Mouse (Mus musculus): ENCODE measurements around the gene Gsk3b. TPM values are rescaled to one million over a fixed set of nuclear protein-coding genes. Genes with fewer than 3 reads are reported as not detected.

Gsk3b gene
- total and polyA plus RNA-seq, 2 experiments = 4.8 to 11.8 TPM

GRCm38 (mm10) chr16:38144898-38145297 is 56.1 kb downstream of the Gsk3b start:
- Histone ChIP-seq H3K27ac (replicated peaks; ENCODE audit: insufficient read depth, low read depth, low read length) (no peak overlapping the region), H3K4me1 (ENCODE audit: control insufficient read depth, insufficient read depth, low read length) (peaks cover 11% of the 10 kb centered on the region)
- WGBS = 49% methylated on average over 4 of the region's 4 CpGs

GRCm38 (mm10) chr16:38150555-38150954 is 61.8 kb downstream of the Gsk3b start:
- Histone ChIP-seq H3K36me3 (ENCODE audit: control insufficient read depth, insufficient read depth, low read length) (no peaks in the 10 kb centered on the region; the same call in 1 of the 2 replicates), H3K9ac (ENCODE audit: low read depth, low read length) (no peak overlapping the region), H3K27me3 (ENCODE audit: control insufficient read depth, insufficient read depth, low read length) (no peaks in the 10 kb centered on the region), H3K79me2 (ENCODE audit: control insufficient read depth, insufficient read depth, low read length) (peaks cover 22% of the 10 kb centered on the region), H3K4me3 (ENCODE audit: insufficient read depth, low read depth, low read length) (no peak overlapping the region), H3K27ac (replicated peaks; ENCODE audit: insufficient read depth, low read depth, low read length) (peak overlapping the region; percentile 13; the same call in 1 of the 2 replicates), H3K4me1 (ENCODE audit: control insufficient read depth, insufficient read depth, low read length) (peaks cover 14% of the 10 kb centered on the region)
- TF ChIP-seq POLR2A (IDR thresholded peaks at IDR 0.05; ENCODE audit: extremely low read depth, insufficient read depth, low read length) (no peak), CTCF (IDR thresholded peaks at IDR 0.05; ENCODE audit: low read depth, low read length) (no peak)
- DNase-seq (ENCODE audit: extremely low read depth, low read depth, low spot score) = no peak

More at GRCm38 (mm10) chr16:38144898-38145297, 56.1 kb downstream of the Gsk3b start:
- H3K27me3 ChIP-seq (ENCODE audit: control insufficient read depth, insufficient read depth, low read length) = no peaks in the 10 kb centered on the region
- peak; percentile 52 for DNase-seq (ENCODE audit: extremely low read depth, low read depth, low spot score)
- peaks cover 1% of the 10 kb centered on the region for H3K36me3 ChIP-seq (ENCODE audit: control insufficient read depth, insufficient read depth, low read length)
- TF ChIP-seq CTCF (IDR thresholded peaks at IDR 0.05; ENCODE audit: low read depth, low read length) (no peak), POLR2A (IDR thresholded peaks at IDR 0.05; ENCODE audit: extremely low read depth, insufficient read depth, low read length) (no peak)
- no peak overlapping the region for H3K9ac ChIP-seq (ENCODE audit: low read depth, low read length)
- no peak overlapping the region for H3K4me3 ChIP-seq (ENCODE audit: insufficient read depth, low read depth, low read length)
- H3K79me2 ChIP-seq (ENCODE audit: control insufficient read depth, insufficient read depth, low read length) = peaks cover 13% of the 10 kb centered on the region

DNA sequence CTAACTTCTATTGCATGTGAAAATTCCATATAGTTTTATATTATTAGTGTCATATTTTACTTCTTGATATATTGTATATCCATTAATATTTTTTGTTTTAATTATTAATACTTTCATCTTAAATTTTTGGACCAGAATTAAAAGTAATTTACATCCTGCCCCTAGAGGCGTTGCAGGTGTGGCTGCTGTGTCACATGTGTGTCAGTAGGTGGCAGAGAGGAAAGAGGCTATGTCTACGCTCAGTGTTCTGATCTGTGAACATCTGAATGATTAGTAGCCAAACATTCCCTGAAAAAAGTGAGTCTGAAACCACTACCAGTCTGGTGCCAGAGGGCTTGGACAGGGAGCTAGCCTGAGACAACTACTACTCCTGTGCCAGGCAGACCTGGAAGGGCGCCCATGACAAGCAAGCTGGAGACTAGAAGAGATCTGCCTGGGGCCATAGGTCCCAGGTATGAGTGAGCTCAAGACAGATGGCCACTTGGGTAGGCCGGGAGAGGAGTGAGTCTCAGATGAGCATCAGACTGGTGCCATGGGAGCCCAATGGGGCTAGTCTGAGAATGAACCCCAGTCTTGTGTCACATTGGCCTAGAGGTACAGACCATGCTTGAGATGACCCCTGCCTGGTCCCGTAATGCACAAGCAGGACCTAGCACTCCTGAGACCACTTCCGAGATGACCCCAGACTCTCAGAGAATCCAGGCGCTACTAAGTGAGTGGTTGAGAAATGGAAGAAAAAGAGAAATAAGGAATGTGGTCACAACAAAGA is 69.2 kb downstream of the Gsk3b start:
- TF ChIP-seq POLR2A (IDR thresholded peaks at IDR 0.05; ENCODE audit: extremely low read depth, insufficient read depth, low read length) = no peak
- TF ChIP-seq CTCF (IDR thresholded peaks at IDR 0.05; ENCODE audit: low read depth, low read length) = no peak; the same call in 1 of the 2 replicates
- Histone ChIP-seq H3K27ac (replicated peaks; ENCODE audit: insufficient read depth, low read depth, low read length) (no peak overlapping the region), H3K27me3 (ENCODE audit: control insufficient read depth, insufficient read depth, low read length) (no peaks in the 10 kb centered on the region), H3K9ac (ENCODE audit: low read depth, low read length) (no peak overlapping the region), H3K4me3 (ENCODE audit: insufficient read depth, low read depth, low read length) (no peak overlapping the region), H3K79me2 (ENCODE audit: control insufficient read depth, insufficient read depth, low read length) (peaks cover 44% of the 10 kb centered on the region), H3K4me1 (ENCODE audit: control insufficient read depth, insufficient read depth, low read length) (peaks cover 3% of the 10 kb centered on the region; the same call in 1 of the 2 replicates), H3K36me3 (ENCODE audit: control insufficient read depth, insufficient read depth, low read length) (no peaks in the 10 kb centered on the region)
- DNase-seq (ENCODE audit: extremely low read depth, low read depth, low spot score) = peak; percentile 65
- 86% methylated on average over 7 of the region's 7 CpGs for WGBS

DNA sequence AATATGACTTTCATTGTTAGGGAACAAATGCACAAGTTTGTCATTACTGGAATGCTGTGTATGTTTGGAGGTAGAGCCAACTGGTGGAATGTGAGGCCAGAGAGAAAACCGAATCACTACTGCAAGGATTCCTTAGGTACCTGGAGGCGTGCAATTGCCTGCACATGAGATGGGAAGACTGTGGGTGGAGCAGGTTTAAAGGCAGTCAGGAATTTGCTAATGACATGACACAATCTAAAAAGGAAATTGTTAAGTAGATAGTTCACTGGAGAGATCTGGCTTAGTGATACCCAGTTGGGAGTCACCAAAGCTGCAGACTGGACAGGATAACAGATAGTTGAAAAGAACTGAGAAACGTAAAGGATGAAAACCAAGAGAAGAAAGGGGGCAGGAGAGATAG is 73.2 kb downstream of the Gsk3b start:
- Histone ChIP-seq H3K36me3 (ENCODE audit: control insufficient read depth, insufficient read depth, low read length) (no peaks in the 10 kb centered on the region), H3K27ac (replicated peaks; ENCODE audit: insufficient read depth, low read depth, low read length) (no peak overlapping the region), H3K4me3 (ENCODE audit: insufficient read depth, low read depth, low read length) (no peak overlapping the region), H3K79me2 (ENCODE audit: control insufficient read depth, insufficient read depth, low read length) (peaks cover 48% of the 10 kb centered on the region), H3K4me1 (ENCODE audit: control insufficient read depth, insufficient read depth, low read length) (peaks cover 1% of the 10 kb centered on the region; the same call in 1 of the 2 replicates), H3K27me3 (ENCODE audit: control insufficient read depth, insufficient read depth, low read length) (no peaks in the 10 kb centered on the region), H3K9ac (ENCODE audit: low read depth, low read length) (no peak overlapping the region)
- TF ChIP-seq CTCF (IDR thresholded peaks at IDR 0.05; ENCODE audit: low read depth, low read length) = no peak
- no peak for DNase-seq (ENCODE audit: extremely low read depth, low read depth, low spot score)
- 81% methylated on average over 3 of the region's 3 CpGs for WGBS

- Histone ChIP-seq H3K27me3 (ENCODE audit: control insufficient read depth, insufficient read depth, low read length) (no peaks in the 10 kb centered on the region), H3K79me2 (ENCODE audit: control insufficient read depth, insufficient read depth, low read length) (peaks cover 35% of the 10 kb centered on the region), H3K4me3 (ENCODE audit: insufficient read depth, low read depth, low read length) (no peak overlapping the region), H3K9ac (ENCODE audit: low read depth, low read length) (no peak overlapping the region), H3K4me1 (ENCODE audit: control insufficient read depth, insufficient read depth, low read length) (peaks cover 1% of the 10 kb centered on the region; the same call in 1 of the 2 replicates), H3K27ac (replicated peaks; ENCODE audit: insufficient read depth, low read depth, low read length) (no peak overlapping the region), H3K36me3 (ENCODE audit: control insufficient read depth, insufficient read depth, low read length) (no peaks in the 10 kb centered on the region)
- no peak for TF ChIP-seq CTCF (IDR thresholded peaks at IDR 0.05; ENCODE audit: low read depth, low read length)
- no peak for TF ChIP-seq POLR2A (IDR thresholded peaks at IDR 0.05; ENCODE audit: extremely low read depth, insufficient read depth, low read length)
- DNase-seq (ENCODE audit: extremely low read depth, low read depth, low spot score) = no peak
- WGBS = 85% methylated on average over 7 of the region's 7 CpGs
Observed at GRCm38 (mm10) chr16:38164811-38165591, 76.2 kb downstream of the Gsk3b start.

Data from liver, adult 2 months (tissue).